In genomic region chr4:116282211-116282610, GRCm38 (mm10) we compare ENCODE assay signal across 9 mouse cellular contexts.
A peak's percentile ranks its signal among the peaks of the same experiment; 100 is the strongest.
DNase-seq lines count a peak whose midpoint lies in the region; ATAC-seq and TF ChIP-seq lines count a peak whose summit lies in the region.
"Had no signal": no experiment of that assay in that cellular context is flagged by ENCODE, and none has a peak within 500 bp of the region (broad histone marks: within the 10 kb centered on the region; RNA-seq: fewer than 3 reads in every experiment).

No protein-coding gene starts in this region.

- no peaks in the 10 kb centered on the region for H3K9me3 ChIP-seq in hindbrain, postnatal 0 days (ENCODE audit: low read length)
- no peaks in the 10 kb centered on the region for H3K9me3 ChIP-seq in hindbrain, embryonic 13.5 days

- H3K4me2 ChIP-seq in hindbrain, postnatal 0 days (ENCODE audit: low read depth, low read length) = no peak overlapping the region
- no peak overlapping the region for H3K4me2 ChIP-seq in hindbrain, embryonic 13.5 days
- H3K4me2 ChIP-seq: hindbrain, embryonic 14.5 days had no signal

- peak; percentile 63 for TF ChIP-seq CTCF in hindbrain, postnatal 0 days (IDR thresholded peaks at IDR 0.05; ENCODE audit: low read depth)
- no peak for TF ChIP-seq CTCF in thymus, adult 2 months (IDR thresholded peaks at IDR 0.05; ENCODE audit: borderline replicate concordance, control insufficient read depth, extremely low read depth, insufficient read depth, low read length, poor library complexity)

- TF ChIP-seq POLR2A in thymus, adult 2 months (IDR thresholded peaks at IDR 0.05; ENCODE audit: control insufficient read depth, extremely low read depth, insufficient read depth, low read length, poor library complexity) = no peak

- 0 out of 2 replicates have a peak, but pooled peaks cover 6% of the 10 kb centered on the region for H3K36me3 ChIP-seq in hindbrain, postnatal 0 days (ENCODE audit: insufficient read depth, low read length)
- peaks cover 59% of the 10 kb centered on the region for H3K36me3 ChIP-seq in hindbrain, embryonic 13.5 days
- no peaks in the 10 kb centered on the region for H3K36me3 ChIP-seq in thymus, adult 2 months (ENCODE audit: control insufficient read depth, insufficient read depth, low read length)

- no peaks in the 10 kb centered on the region for H3K4me1 ChIP-seq in hindbrain, postnatal 0 days (ENCODE audit: insufficient read depth, low read length)
- no peaks in the 10 kb centered on the region for H3K4me1 ChIP-seq in hindbrain, embryonic 13.5 days (replicated peaks)
- H3K4me1 ChIP-seq in thymus, adult 2 months (replicated peaks; ENCODE audit: control insufficient read depth, insufficient read depth, low read length) = no peaks in the 10 kb centered on the region

- WGBS in hindbrain, postnatal 0 days = 74% methylated on average over 2 of the region's 2 CpGs
- 80% methylated on average over 2 of the region's 2 CpGs for WGBS in hindbrain, embryonic 13.5 days
- WGBS in thymus, adult 2 months = 81% methylated on average over 2 of the region's 2 CpGs

- H3K27me3 ChIP-seq in hindbrain, postnatal 0 days (ENCODE audit: insufficient read depth, low read length) = no peaks in the 10 kb centered on the region
- no peaks in the 10 kb centered on the region for H3K27me3 ChIP-seq in hindbrain, embryonic 13.5 days
- no peaks in the 10 kb centered on the region for H3K27me3 ChIP-seq in thymus, adult 2 months (ENCODE audit: control insufficient read depth, insufficient read depth, low read length)

- peak; percentile 24 for DNase-seq in hindbrain, postnatal 0 days (ENCODE audit: low spot score)
- DNase-seq in thymus, postnatal 0 days (ENCODE audit: low spot score) = peak; percentile 3
- DNase-seq in thymus, adult 2 months = no peak
- DNase-seq in cerebellum, postnatal 10 days = peak; percentile 34 to 54
- DNase-seq in spleen, postnatal 36 days (ENCODE audit: low spot score in 2 of 2) = no peak
- DNase-seq in right cerebral cortex, postnatal 14 days = no peak
- DNase-seq: embryo, embryonic 11 days had no signal

- no peak for ATAC-seq in hindbrain, postnatal 0 days
- no peak for ATAC-seq in hindbrain, embryonic 13.5 days (ENCODE audit: low FRiP score)

- H3K9ac ChIP-seq in hindbrain, postnatal 0 days (replicated peaks; ENCODE audit: low read length) = no peak overlapping the region
- no peak overlapping the region for H3K9ac ChIP-seq in hindbrain, embryonic 13.5 days
- H3K9ac ChIP-seq: hindbrain, embryonic 14.5 days had no signal

- H3K27ac ChIP-seq in hindbrain, postnatal 0 days = no peak overlapping the region
- no peak overlapping the region for H3K27ac ChIP-seq in hindbrain, embryonic 13.5 days
- no peak overlapping the region for H3K27ac ChIP-seq in thymus, adult 2 months (ENCODE audit: control insufficient read depth, insufficient read depth, low read length)
- H3K27ac ChIP-seq: hindbrain, embryonic 14.5 days had no signal

- H3K4me3 ChIP-seq in hindbrain, postnatal 0 days (ENCODE audit: low read length) = no peak overlapping the region
- H3K4me3 ChIP-seq in hindbrain, embryonic 13.5 days = no peak overlapping the region
- no peak overlapping the region for H3K4me3 ChIP-seq in thymus, adult 2 months (ENCODE audit: control insufficient read depth, insufficient read depth, low read length)

Comparison
In these comparisons a context has a peak if more than half of its experiments do, and no peak if none do; other contexts are left out.
1. DNase-seq: peak in hindbrain, postnatal 0 days (single experiment), thymus, postnatal 0 days (single experiment) and cerebellum, postnatal 10 days (2 of 2); none in thymus, adult 2 months (single experiment), spleen, postnatal 36 days (0 of 2) and right cerebral cortex, postnatal 14 days (single experiment).